Mouse (Mus musculus) cerebellum, adult 11-12 months (tissue): ENCODE data around the gene Sox6.

Source experiments
- DNase-seq: peaks from one replicate; pipeline ENCODE4 v3.0.0; 2022

The Sox6 gene

GRCm38 (mm10) chr7:115888561-115888960, 150.0 kb downstream of the Sox6 start:
- DNase-seq: no peak

DNA sequence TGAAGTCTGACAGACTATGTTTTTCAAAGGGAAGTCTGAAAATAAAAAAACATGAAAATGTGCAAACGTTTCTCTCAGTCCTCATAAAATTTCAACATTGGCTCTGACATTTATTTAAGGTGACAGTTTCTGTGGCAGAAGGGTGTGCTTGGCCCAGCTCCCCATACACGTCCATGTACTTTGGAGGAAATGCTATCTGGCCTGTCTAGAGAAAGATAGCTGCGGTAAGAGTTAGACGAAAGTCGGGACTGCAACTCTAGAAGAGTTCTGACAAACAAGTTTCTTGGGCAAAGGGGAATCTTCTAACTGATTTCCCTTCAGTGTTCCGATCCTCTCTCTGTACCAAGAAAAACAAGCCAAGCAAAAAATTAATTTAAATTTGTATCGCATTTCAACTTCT, 150.5 kb downstream of the Sox6 start:
- DNase-seq: no peak

DNA sequence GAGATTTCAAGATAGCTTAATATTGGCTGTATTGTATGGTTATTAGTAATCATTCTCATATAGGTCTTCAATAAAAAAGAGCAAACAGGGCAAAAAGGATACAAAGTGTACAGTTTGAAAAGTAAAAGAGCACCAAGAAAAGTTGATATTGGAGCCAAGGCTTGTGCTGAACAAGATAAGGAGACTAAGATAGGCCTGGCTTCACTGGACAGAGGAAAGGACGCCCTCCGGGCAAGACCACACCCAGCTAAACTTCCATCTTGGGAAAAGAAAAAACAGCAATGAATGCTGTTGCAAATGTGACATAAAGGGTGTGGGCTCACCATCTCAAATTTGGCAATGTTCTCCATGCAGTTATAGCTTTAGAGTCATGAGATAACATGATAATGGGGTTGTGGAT, 165.7 kb downstream of the Sox6 start:
- DNase-seq: no peak

GRCm38 (mm10) chr7:115868504-115868903, 170.1 kb downstream of the Sox6 start:
- no peak for DNase-seq

- DNase-seq: no peak
These were observed 170.9 kb downstream of the Sox6 start for GRCm38 (mm10) chr7:115867518-115868270.

DNA sequence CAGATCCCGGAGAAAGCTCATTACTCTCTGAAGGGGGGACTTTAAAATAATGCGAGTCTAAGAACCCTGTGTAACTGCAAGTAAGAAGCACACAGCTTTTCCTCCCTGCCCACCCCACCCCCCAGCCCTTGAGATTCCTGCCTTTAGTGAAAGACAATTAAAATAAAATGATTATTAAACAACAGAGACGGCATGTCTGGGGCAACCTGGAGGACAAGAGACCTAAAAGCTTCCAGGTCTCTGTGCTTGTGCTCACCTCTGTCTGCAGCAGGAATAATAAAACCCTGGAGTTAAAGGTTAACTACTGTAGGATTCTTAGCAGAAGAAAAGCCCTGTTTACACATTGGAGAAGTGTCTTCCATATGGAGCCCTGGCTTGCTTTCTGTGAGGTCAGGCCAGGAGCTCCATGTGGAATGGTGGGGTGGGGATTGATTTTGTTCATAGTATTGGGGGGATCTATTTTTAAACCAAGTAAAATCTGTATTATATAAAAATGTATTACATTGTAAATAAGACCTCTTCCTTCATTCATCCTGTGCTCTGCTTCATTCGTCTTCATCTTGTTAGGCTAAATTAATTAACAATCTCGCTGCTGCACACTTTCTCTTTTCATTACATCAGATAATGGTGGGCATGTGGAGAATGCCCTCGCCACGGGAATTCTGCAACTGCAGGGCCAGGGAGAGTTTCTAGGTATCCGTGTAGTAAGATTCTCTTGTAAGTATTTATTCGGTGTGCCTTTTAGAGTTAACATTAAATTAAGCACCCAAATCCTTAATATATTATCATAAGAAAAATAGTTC, 171.7 kb downstream of the Sox6 start:
- DNase-seq: no peak

DNA sequence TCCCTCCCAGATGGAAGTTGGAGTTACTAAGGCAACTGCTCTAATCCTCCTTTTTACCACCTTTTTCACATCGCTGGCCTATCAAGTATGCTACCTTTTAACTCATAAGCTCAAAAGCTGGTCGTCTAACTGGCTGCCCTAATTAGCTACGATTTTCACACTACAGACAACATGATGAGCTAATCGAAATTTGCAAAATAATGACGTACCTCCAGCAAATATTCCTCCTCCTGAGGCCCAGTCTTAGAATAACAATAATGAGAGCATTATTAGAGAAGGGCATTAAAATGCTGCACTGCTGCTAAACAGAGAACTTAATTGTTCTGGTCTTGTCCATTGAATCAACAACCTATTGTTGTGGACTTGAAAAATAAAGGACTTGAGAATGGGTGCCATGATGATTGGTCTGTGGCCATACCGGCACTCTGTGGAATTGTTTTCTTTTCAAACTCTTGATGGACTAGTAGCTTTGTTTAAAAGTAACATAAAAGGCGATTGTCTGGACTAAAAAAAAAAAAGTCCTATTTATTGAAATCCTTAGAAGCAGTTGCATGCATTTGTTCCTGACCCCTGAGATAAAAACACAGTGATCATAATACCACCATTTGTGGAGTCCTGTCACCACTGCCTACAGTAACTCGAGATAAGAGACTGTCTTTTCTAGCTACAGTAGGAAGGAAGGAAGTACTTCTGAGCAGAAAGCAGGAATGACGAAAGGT, 172.5 kb downstream of the Sox6 start:
- DNase-seq: no peak

GRCm38 (mm10) chr7:115865231-115865630, 173.4 kb downstream of the Sox6 start:
- DNase-seq: no peak

GRCm38 (mm10) chr7:115864411-115864810, 174.2 kb downstream of the Sox6 start:
- no peak for DNase-seq

DNA sequence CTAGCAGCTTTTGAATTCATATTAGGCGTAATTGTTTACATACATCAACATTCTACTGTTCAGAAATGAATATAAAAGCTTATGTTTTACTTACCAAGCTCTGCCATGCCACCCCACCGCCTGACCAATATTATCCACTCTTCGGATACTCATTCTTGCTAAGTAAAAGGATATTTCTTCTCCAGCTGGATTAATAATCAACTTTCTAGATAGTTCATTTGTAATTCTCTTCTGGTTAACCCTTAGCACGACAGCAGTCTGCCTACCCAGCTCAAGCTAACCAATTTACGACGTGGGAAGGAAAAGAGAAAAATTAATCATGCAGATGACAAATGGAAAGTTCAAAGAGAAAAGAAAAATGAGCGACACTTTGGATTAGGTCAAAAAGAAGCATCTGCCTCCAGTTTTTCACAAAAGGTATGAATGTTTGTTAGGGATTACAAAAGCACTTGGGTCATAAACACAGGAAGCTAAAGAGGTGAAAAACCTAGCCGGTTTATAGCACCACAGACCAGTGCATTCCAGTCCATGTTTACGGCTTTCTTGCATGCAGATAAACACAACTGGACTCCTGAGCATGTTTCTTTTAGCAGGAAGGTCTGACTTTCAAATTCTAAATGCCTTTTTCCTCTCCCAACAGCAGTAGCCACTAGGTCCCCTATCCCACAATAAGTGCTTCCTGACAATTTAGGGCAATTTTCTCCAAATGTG, 178.8 kb downstream of the Sox6 start:
- no peak for DNase-seq

- no peak for DNase-seq
These were observed 187.5 kb downstream of the Sox6 start for GRCm38 (mm10) chr7:115851131-115851530.

GRCm38 (mm10) chr7:115845791-115846366, 192.7 kb downstream of the Sox6 start:
- no peak for DNase-seq

DNA sequence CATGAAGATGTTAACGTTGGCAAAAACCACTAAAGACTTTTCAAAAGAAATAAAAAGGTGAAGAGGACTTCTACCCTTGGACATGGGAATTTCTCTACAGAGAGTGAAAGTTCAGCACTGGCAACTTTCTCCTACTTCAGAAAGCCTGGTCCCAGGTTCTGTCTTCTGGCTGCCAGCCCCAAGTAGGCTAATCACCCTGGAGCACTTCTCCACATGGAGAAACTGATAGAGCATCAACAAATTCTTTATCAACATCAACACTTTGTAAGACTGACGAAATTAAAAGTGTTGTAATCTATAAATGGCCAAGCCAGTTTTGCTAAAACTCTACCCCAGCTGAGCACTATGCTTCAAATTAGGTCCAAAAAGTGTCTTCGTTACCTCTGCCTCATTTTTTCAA, 193.7 kb downstream of the Sox6 start:
- DNase-seq: no peak

DNA sequence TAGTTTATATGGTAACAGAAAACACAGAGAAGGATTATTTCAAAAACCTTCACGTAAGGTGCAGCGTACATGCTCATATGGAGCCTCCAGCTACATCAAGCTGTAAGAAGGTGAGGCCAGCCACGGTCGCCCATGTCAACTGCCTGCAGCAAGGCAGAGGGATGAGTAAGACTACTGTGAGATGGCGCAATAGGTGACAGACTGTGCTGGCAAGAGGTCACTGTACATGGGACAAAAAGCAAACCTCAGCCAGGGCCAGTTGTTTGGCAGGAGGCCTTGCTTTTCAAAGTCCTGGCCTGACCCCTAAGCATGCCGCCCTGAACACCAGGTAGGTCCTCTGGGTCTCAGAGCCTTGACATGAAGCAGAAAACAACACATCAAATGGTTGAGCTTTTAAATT, 194.2 kb downstream of the Sox6 start:
- no peak for DNase-seq

DNA sequence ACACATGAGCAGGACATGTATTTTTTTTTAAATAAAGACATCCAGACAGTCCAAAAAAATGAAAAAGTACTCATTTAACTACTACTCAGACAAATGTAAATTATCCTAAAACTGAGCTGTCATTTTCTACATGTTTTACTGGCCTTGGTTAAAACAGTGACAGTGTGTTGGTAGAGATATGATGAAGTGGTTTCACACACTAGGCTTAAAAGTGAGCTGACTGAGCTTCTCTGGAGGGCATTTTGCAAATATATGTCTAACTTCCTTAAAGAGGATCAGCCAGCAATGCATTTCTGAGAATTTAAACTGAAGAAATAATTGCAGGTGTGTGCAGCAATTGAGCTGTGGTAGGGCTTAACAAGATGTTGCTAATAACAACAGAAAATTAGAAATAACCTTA, 196.3 kb downstream of the Sox6 start:
- DNase-seq: no peak

DNA sequence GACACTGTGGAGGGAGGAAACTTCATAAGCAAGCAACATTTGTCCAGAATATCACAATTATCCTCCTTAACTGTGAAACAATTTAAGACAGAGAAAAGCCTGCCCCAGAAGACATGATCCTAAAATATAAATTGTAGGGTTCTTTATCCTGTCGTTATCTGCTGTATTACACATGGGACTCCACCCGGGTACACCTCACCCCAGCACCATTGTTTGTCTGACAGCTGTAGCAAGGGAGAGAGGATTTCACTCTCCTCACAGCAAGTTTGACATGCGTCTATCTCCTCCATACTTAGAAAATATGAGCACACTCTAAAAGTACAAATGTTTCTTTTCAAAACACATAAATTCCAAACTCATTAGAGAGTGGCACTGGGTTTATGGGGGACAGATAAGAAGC, 198.0 kb downstream of the Sox6 start:
- DNase-seq: no peak

DNA sequence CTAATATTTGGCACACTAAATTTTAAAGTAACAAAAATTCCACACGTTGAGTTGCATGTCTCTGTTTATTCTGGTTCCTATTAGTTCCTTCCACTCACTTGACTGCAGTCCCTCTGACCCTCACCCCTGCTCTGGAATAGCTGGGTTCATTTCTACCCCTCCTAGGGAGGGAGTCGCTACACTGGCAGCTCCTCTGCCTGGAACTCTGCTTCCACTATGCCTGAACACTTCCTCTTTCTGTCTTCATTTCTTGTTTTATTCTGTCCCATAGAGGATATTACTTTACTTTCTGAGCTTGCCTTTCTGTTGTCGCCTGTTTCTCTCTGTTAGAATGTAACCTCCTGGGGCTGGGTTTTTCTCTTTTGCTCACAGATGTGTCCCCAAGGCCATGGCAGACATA, 203.6 kb downstream of the Sox6 start:
- DNase-seq: no peak

DNA sequence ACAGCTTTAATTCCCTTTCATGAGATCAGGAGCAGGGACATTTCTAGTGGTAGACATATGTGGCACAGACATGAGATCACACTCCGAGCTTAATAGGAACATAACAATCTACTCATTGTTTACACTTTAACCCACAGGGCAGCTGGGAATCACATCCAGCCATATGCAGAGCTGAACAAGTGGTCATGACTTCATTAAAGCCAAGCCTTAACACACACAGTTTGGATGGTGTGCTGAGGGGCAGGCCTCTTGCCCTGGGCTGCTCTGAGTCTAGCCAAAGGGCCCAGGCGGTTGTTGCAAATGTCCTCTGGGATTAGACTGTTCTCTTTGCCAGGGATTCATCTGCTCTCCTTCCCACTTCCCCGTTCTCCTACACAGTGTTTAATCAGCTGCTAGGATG, 204.9 kb downstream of the Sox6 start:
- DNase-seq: no peak

DNA sequence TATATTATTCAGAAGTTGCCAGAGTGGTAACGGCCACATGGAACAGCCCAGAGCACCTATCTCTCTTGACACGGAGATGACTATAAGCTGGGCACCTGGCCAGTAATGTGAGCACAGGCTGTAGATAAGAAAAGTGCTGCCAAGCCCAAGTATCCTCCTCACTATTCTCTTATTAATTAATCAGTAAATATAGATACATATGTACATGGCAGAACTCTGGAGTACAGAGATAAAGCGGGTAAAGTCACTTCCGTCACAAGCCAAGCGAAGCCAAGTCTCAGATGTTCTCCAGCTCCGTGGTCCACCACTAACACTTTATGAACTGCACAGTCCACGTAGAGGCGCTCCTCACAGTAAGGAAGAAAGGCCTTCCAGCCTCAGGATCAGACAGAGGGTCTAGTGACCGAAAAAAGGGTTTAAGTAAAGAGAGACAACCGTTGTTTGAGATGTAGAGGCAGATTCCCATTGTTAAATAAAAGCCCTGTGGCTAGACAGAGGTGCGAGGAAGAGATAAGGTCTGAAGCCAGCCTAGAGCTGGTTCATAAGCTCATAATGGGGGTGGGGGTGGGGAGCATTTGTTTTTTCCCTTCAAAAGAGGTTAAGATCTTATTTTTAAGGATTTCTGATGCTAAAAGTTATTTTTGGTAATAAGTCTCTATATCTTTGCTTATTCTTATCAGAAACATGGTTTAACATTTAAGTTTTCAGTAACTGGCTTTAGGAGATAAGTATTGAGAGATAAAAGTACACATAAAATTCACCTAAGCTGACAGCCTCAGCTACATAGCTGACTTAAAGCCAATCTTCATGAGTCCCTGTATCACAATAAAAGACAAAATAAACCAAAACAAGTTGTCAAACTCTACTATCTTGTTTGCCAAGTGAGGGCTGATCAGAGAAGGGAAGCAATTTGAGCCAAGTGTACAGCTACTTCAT, 207.4 kb downstream of the Sox6 start:
- DNase-seq: no peak

- no peak for DNase-seq
These were observed 208.2 kb downstream of the Sox6 start for GRCm38 (mm10) chr7:115830366-115830765.

DNA sequence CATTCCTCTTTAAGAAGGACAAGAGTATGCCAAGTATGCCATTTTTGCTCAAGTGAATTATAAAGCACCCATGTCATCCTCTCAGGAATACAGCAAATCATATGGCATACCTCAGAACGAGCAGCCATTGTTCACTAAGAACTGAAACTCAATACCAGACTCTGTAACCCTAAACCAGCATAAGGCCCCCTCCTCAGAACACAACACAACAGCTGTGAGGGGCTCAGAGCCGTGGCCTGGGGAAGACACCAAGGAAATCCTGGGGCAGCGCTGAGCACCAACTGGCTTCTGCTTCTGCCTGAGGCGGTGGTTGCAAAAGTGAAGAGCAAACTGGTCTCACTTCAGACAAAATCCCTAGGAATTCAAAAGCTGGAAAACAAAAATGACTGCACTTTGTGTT, 208.8 kb downstream of the Sox6 start:
- no peak for DNase-seq

- DNase-seq: no peak
These were observed 209.3 kb downstream of the Sox6 start for GRCm38 (mm10) chr7:115829260-115829659.
